Mouse (Mus musculus) MEL (cell line): ENCODE results near the gene Osmr.

Experiments used
- CTCF ChIP-seq, 3 experiments: IDR thresholded peaks in 2 of 3; conservative IDR thresholded peaks in 1 of 3; 2 replicates each; pipeline ENCODE4 v1.5.1; 2011 to 2012; ENCODE audit warnings: low read length in 3 of 3, low read depth in 2 of 3, mild to moderate bottlenecking in 2 of 3, improper control_type of control experiment in 1 of 3, inconsistent platforms in 1 of 3, mixed read lengths in 1 of 3, moderate library complexity in 1 of 3; ENCODE audit not compliant: control insufficient read depth in 1 of 3, insufficient read depth in 1 of 3, poor library complexity in 1 of 3, severe bottlenecking in 1 of 3
- EP300 ChIP-seq, 2 experiments: IDR thresholded peaks; 2 replicates each; pipeline ENCODE4 v1.6.1; 2011; ENCODE audit warnings: improper control_type of control experiment in 2 of 2, low read length in 2 of 2, low read depth in 1 of 2, mild to moderate bottlenecking in 1 of 2
- KAT2A ChIP-seq: conservative IDR thresholded peaks from 2 replicates; pipeline ENCODE4 v1.6.1; 2012; ENCODE audit warnings: low read depth, low read length, improper control_type of control experiment, inconsistent platforms
- POLR2A ChIP-seq, 2 experiments: IDR thresholded peaks; 2 replicates each; pipeline ENCODE4 v1.6.1; 2011 to 2012; ENCODE audit warnings: low read length in 2 of 2, mild to moderate bottlenecking in 2 of 2, control low read depth in 1 of 2, improper control_type of control experiment in 1 of 2, low read depth in 1 of 2, moderate library complexity in 1 of 2; ENCODE audit not compliant: control insufficient read depth in 1 of 2, insufficient read depth in 1 of 2, poor library complexity in 1 of 2

- no peak for TF ChIP-seq CTCF (IDR thresholded peaks at IDR 0.05 in 2 of 3, conservative IDR thresholded peaks at IDR 0.05 in 1 of 3; ENCODE audit: control insufficient read depth in 1 of 3, insufficient read depth in 1 of 3, low read depth in 2 of 3, low read length in 3 of 3, poor library complexity in 1 of 3, severe bottlenecking in 1 of 3)
- TF ChIP-seq KAT2A, result no peak
- TF ChIP-seq EP300 (IDR thresholded peaks at IDR 0.05; ENCODE audit: low read depth in 1 of 2, low read length in 2 of 2), result no peak
- no peak for TF ChIP-seq POLR2A (IDR thresholded peaks at IDR 0.05; ENCODE audit: control insufficient read depth in 1 of 2, insufficient read depth in 1 of 2, low read depth in 1 of 2, low read length in 2 of 2, poor library complexity in 1 of 2)
Measured at GRCm38 (mm10) chr15:6849851-6850250, 24.9 kb downstream of the Osmr start.
